Mouse (Mus musculus): ENCODE results near the gene Adam12. TPM values are rescaled to one million over a fixed set of nuclear protein-coding genes. Genes with fewer than 3 reads are reported as not detected.

Gene Adam12
- polyA plus RNA-seq, 1 experiment = 0.58 TPM

DNA sequence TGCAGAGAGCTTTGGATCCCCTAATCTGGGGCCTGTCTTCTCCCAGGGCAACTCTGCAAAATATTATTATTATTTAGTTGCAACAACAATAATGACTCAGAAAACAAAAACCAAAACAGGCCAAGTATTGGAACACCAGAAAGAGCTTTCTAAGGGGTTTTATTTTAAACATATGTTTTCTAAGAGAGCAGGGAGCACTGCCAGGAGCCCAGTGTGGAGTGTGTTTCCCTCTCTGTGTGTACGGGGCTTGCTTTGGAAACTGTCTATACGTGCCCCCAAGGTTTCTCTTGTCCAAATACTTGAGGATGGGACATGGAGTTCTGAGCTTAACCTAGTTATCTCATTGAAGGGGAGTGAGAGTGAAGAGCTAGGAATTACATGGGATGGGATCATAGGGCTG is 200.7 kb downstream of the Adam12 start:
- no peak overlapping the region for H3K4me3 ChIP-seq (ENCODE audit: extremely low read depth, insufficient read depth, insufficient read length)
- TF ChIP-seq POLR2A (IDR thresholded peaks at IDR 0.05; ENCODE audit: low read depth, low read length) (no peak), CTCF (IDR thresholded peaks at IDR 0.05; ENCODE audit: extremely low read depth, insufficient read depth, insufficient read length, insufficient replicate concordance) (no peak)
- WGBS = 87% methylated on average over 2 of the region's 2 CpGs
- H3K27me3 ChIP-seq (ENCODE audit: control insufficient read depth, insufficient read depth, low read length) = no peaks in the 10 kb centered on the region
- no peaks in the 10 kb centered on the region for H3K36me3 ChIP-seq (ENCODE audit: control insufficient read depth, insufficient read depth, low read length)
- no peak for DNase-seq (ENCODE audit: low read depth in 1 of 2, low spot score in 2 of 2)
- H3K27ac ChIP-seq (ENCODE audit: insufficient read depth, low read length) = no peak overlapping the region
- no peaks in the 10 kb centered on the region for H3K4me1 ChIP-seq (ENCODE audit: control insufficient read depth, insufficient read depth, insufficient read length)

DNA sequence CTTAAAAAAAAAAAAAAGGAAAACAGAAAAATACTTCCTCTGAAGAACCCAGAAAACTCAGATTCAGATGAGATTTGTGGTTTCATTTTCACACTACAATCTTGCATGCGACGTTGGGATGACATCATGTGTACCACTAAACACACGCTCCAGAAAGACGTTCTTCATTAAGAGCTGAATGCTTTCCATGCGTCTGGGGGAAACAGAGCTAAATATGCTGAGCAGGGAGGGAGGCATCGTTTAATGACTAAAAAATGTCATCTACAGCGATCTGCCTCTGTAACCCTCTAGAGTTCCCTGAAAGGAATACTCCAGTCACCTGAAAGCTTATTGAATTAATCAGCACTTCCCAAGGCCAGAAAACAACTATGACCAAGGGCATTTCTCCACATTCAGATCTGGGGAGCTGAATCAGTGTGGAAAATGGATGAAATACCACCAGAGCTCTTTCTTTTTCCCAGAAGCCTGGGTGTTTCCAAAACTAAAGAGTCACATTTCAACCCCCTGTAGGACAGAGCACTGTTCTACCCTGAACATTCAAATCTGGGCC is 203.6 kb downstream of the Adam12 start:
- no peak overlapping the region for H3K4me3 ChIP-seq (ENCODE audit: extremely low read depth, insufficient read depth, insufficient read length)

DNA sequence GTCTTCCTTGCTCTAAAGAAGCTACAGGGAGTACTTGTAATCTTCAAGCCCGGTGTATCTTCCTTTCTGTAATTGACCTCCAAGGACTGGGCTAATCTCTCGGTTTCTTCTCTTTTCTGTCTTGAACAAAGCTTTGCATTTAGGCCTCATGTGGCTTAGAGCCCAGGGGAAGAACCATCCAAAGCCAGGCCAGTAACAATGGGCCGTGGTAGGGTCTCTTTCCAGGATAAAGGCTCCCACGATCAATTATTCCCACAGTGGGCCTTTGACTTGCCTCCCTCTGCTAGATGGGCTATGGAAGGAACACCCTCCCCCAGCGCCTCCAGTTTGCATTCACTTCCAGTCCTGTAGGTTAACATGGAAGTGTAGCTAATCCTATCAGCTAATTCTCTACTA is 204.9 kb downstream of the Adam12 start:
- H3K4me1 ChIP-seq (ENCODE audit: control insufficient read depth, insufficient read depth, insufficient read length) = no peaks in the 10 kb centered on the region
- H3K4me3 ChIP-seq (ENCODE audit: extremely low read depth, insufficient read depth, insufficient read length) = no peak overlapping the region
- 83% methylated on average over 5 of the region's 5 CpGs for WGBS
- no peaks in the 10 kb centered on the region for H3K36me3 ChIP-seq (ENCODE audit: control insufficient read depth, insufficient read depth, low read length)
- no peak for DNase-seq (ENCODE audit: low read depth in 1 of 2, low spot score in 2 of 2)
- no peak for TF ChIP-seq CTCF (IDR thresholded peaks at IDR 0.05; ENCODE audit: extremely low read depth, insufficient read depth, insufficient read length, insufficient replicate concordance)
- no peak for TF ChIP-seq POLR2A (IDR thresholded peaks at IDR 0.05; ENCODE audit: low read depth, low read length)
- H3K27ac ChIP-seq (ENCODE audit: insufficient read depth, low read length) = no peak overlapping the region
- no peaks in the 10 kb centered on the region for H3K27me3 ChIP-seq (ENCODE audit: control insufficient read depth, insufficient read depth, low read length)

More for the DNA sequence above, 203.6 kb downstream of the Adam12 start:
- no peak for DNase-seq (ENCODE audit: low read depth in 1 of 2, low spot score in 2 of 2)
- TF ChIP-seq CTCF (IDR thresholded peaks at IDR 0.05; ENCODE audit: extremely low read depth, insufficient read depth, insufficient read length, insufficient replicate concordance) = no peak
- no peak for TF ChIP-seq POLR2A (IDR thresholded peaks at IDR 0.05; ENCODE audit: low read depth, low read length)
- WGBS = 52% methylated on average over 7 of the region's 7 CpGs
- Histone ChIP-seq H3K27me3 (ENCODE audit: control insufficient read depth, insufficient read depth, low read length) (no peaks in the 10 kb centered on the region), H3K27ac (ENCODE audit: insufficient read depth, low read length) (no peak overlapping the region), H3K36me3 (ENCODE audit: control insufficient read depth, insufficient read depth, low read length) (no peaks in the 10 kb centered on the region), H3K4me1 (ENCODE audit: control insufficient read depth, insufficient read depth, insufficient read length) (no peaks in the 10 kb centered on the region)

DNA sequence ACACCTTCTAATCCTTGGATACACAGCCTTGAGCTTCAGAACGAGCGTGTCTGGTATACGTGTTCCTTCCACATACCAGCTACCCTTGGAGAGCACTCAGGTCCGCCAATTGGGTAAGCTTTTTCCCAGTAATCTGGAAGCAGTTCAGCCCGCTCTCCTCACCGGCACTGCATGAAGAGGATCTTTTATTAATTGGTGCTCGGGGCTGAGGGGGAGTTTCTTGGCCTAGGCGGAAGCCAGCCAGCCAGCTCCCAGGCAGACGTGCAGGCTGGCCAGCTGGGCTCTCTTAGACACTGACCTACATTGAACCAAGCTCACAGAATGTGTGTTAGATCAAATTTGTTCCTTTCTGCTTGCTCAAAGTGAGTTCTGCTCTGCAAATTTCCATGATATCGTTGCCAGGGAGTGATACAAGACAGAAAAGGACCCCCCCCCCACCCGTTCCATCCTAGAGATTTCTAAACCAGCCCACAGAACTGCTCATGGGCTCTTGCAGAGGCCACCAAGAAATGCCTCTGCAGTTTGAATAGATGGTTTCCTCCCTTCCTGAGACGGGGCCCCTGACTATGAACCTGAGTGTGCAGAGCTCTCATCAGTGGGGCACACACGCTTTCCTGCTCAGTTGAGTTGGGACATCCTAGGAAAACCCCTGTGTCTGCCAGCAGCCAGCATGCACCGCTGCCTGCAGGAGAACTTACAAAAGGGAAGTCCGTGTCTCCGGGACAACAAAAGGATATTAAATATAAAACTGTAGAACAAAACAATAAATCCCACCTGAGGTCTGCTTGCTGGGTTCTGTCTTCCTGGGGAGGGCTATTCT is 205.5 kb downstream of the Adam12 start:
- Histone ChIP-seq H3K36me3 (ENCODE audit: control insufficient read depth, insufficient read depth, low read length) (no peaks in the 10 kb centered on the region), H3K4me3 (ENCODE audit: extremely low read depth, insufficient read depth, insufficient read length) (no peak overlapping the region), H3K27ac (ENCODE audit: insufficient read depth, low read length) (no peak overlapping the region), H3K27me3 (ENCODE audit: control insufficient read depth, insufficient read depth, low read length) (no peaks in the 10 kb centered on the region), H3K4me1 (ENCODE audit: control insufficient read depth, insufficient read depth, insufficient read length) (no peaks in the 10 kb centered on the region)
- WGBS = 62% methylated on average over 16 of the region's 16 CpGs
- no peak for DNase-seq (ENCODE audit: low read depth in 1 of 2, low spot score in 2 of 2)
- no peak for TF ChIP-seq POLR2A (IDR thresholded peaks at IDR 0.05; ENCODE audit: low read depth, low read length)
- no peak for TF ChIP-seq CTCF (IDR thresholded peaks at IDR 0.05; ENCODE audit: extremely low read depth, insufficient read depth, insufficient read length, insufficient replicate concordance)

DNA sequence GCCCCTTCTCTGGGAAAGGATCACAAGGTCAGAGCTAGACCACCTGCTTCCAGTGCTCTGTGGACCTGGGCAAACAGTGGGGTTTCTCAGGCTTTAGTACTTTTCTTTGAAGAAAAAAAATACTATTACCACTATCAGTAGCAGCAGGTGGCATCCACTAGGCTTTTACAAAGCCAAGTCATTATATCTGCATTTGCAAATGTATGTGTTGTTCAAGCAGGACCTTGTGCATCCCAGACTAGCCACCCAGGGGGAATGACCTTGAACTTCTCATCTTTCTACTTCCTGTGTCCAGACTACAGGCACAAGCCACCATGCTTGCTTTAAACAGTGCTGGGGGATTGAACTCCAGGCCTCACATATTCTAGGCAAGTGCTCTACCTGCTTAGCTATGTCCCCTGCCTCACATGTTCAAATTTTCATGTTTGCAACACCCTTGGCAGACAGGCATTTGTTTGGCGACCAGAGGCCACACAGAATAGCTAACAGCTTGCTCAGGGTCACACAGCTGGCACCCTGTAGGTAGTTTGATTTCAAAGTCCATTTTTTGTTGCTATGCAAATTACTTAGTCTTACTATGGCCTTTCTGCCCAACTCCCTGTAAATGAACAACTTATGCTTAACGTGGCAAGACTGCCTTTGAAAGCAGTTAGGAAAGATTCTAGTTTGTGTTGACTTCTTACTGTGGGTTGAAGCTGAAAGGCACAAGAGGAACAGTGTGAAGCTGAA is 209.6 kb downstream of the Adam12 start:
- WGBS = 85% methylated on average over 2 of the region's 2 CpGs
- Histone ChIP-seq H3K27ac (ENCODE audit: insufficient read depth, low read length) (no peak overlapping the region), H3K4me1 (ENCODE audit: control insufficient read depth, insufficient read depth, insufficient read length) (no peaks in the 10 kb centered on the region), H3K27me3 (ENCODE audit: control insufficient read depth, insufficient read depth, low read length) (no peaks in the 10 kb centered on the region), H3K4me3 (ENCODE audit: extremely low read depth, insufficient read depth, insufficient read length) (no peak overlapping the region), H3K36me3 (ENCODE audit: control insufficient read depth, insufficient read depth, low read length) (no peaks in the 10 kb centered on the region)
- TF ChIP-seq POLR2A (IDR thresholded peaks at IDR 0.05; ENCODE audit: low read depth, low read length) = no peak
- TF ChIP-seq CTCF (IDR thresholded peaks at IDR 0.05; ENCODE audit: extremely low read depth, insufficient read depth, insufficient read length, insufficient replicate concordance) = no peak
- DNase-seq (ENCODE audit: low read depth in 1 of 2, low spot score in 2 of 2) = no peak

DNA sequence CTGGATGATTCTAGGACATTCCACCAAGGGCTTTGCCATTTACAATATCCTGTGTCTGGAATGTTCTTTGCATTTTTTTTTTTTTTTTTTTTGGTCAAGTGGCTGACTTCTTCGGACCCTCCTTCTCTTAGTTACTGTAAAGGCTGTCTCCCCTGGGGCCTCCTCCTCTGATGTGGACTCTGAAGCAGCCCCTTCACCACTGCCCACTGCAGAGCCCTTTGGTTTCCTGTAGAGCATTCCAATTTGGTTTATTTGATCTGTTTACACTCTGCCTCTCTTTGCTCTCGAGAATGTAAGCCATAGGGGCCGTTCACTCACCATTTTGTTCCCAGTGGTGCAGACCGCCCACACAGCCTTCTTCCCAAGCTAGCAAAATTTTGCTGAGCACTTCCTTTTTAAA is 216.7 kb downstream of the Adam12 start:
- H3K4me1 ChIP-seq (ENCODE audit: control insufficient read depth, insufficient read depth, insufficient read length) = no peaks in the 10 kb centered on the region
- TF ChIP-seq POLR2A (IDR thresholded peaks at IDR 0.05; ENCODE audit: low read depth, low read length) = no peak
- TF ChIP-seq CTCF (IDR thresholded peaks at IDR 0.05; ENCODE audit: extremely low read depth, insufficient read depth, insufficient read length, insufficient replicate concordance) = no peak
- H3K27ac ChIP-seq (ENCODE audit: insufficient read depth, low read length) = no peak overlapping the region
- no peaks in the 10 kb centered on the region for H3K36me3 ChIP-seq (ENCODE audit: control insufficient read depth, insufficient read depth, low read length)
- H3K27me3 ChIP-seq (ENCODE audit: control insufficient read depth, insufficient read depth, low read length) = no peaks in the 10 kb centered on the region
- no peak for DNase-seq (ENCODE audit: low read depth in 1 of 2, low spot score in 2 of 2)
- H3K4me3 ChIP-seq (ENCODE audit: extremely low read depth, insufficient read depth, insufficient read length) = no peak overlapping the region
- 79% methylated on average over 4 of the region's 4 CpGs for WGBS

Data from spleen, adult 2 months (tissue).